Mouse (Mus musculus) forebrain, embryonic 14.5 days (tissue): ENCODE data around the gene Haus7. TPM values are rescaled to one million over a fixed set of nuclear protein-coding genes. Genes with fewer than 3 reads are reported as not detected.
"Not testable (repeated sequence)": the region's sequence is repeated elsewhere in the genome, so short reads cannot be mapped to it uniquely, and the experiment has no call there.

Source experiments
- ATAC-seq: fragments of 200-750 bp; cut with Nextera tagmentation; 2 replicates; pipeline ENCODE4 v1.8.0; 2017; ENCODE audit warnings: mild to moderate bottlenecking, moderate library complexity
- DNase-seq: peaks from one replicate; pipeline ENCODE4 v3.0.0-alpha.2; 2015; ENCODE audit warnings: low spot score
- H3K27ac ChIP-seq: fragments of 300-500 bp; sonication (generic); 2 replicates; pipeline ENCODE4 v1.5.1; 2014; ENCODE audit warnings: low read depth, mild to moderate bottlenecking, control low read depth, low read length, moderate library complexity
- H3K27me3 ChIP-seq: fragments of 300-500 bp; sonication (generic); replicated peaks from 2 replicates; pipeline ENCODE4 v1.6.1; 2014; ENCODE audit warnings: low read length, control low read depth, mixed read lengths; ENCODE audit not compliant: control insufficient read depth, insufficient read depth
- H3K36me3 ChIP-seq: fragments of 300-500 bp; sonication (generic); 2 replicates; pipeline ENCODE4 v1.6.1; 2014; ENCODE audit warnings: low read length, control low read depth; ENCODE audit not compliant: control insufficient read depth, insufficient read depth
- H3K4me1 ChIP-seq: fragments of 300-500 bp; sonication (generic); 2 replicates; pipeline ENCODE4 v1.6.1; 2014; ENCODE audit warnings: antibody characterized with exemption, low read length, control low read depth; ENCODE audit not compliant: control insufficient read depth, insufficient read depth
- H3K4me2 ChIP-seq: fragments of 300-500 bp; sonication (generic); 2 replicates; pipeline ENCODE4 v1.6.1; 2014; ENCODE audit warnings: mild to moderate bottlenecking, control low read depth, low read length
- H3K4me3 ChIP-seq: fragments of 300-500 bp; sonication (generic); 2 replicates; pipeline ENCODE4 v1.5.1; 2014; ENCODE audit warnings: low read depth, low read length, control low read depth
- H3K9ac ChIP-seq: fragments of 300-500 bp; sonication (generic); 2 replicates; pipeline ENCODE4 v1.6.1; 2014; ENCODE audit warnings: mild to moderate bottlenecking, low read length, control low read depth, moderate library complexity
- H3K9me3 ChIP-seq: fragments of 300-500 bp; sonication (generic); replicated peaks from 2 replicates; pipeline ENCODE4 v1.6.1; 2016; ENCODE audit warnings: low read length, control low read depth, mixed read lengths; ENCODE audit not compliant: control insufficient read depth
- WGBS: fragments of 180-500 bp; shearing (Covaris S2); extraction: QIAGEN DNeasy Blood & Tissue Kit; methylation state at CpG from one replicate; pipeline ENCODE4 v1.1.7; 2014; 5-methylcytosine and 5-hydroxymethylcytosine counted together
- polyA plus RNA-seq: library from polyadenylated mRNA; unstranded; fragments of >200 nt; fragmentation: Nextera tagmentation; extraction: Ambion mirVana; gene quantifications from 2 replicates; pipeline ENCODE4 v1.2.1, GENCODE M21; 2014

The Haus7 gene
- polyA plus RNA-seq, 1 experiment from 2014 or later: 64.2 TPM

DNA sequence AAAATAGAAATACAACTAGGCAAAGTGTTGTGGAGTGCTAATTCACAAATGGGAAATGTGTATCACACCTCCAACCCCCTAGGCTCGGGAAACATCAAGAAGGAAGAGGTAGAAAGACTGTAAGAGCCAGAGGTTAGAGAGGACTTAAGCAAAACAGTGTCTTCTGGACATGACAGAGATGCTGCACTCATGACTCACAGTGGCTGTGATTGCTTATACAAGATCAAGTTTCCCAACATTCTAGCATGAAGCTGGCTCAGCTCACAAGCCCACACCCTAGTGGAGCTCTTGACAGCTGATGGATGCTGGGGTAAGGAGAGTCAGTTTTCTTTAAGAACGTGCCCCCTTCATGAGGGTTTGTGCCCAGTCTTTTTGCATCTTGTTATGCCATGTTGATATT, 17.4 kb downstream of the Haus7 start:
- DNase-seq (no peak), ATAC-seq (no peak)
- H3K27me3 ChIP-seq: no peaks in the 10 kb centered on the region
- no peak overlapping the region for H3K4me3 ChIP-seq
- H3K4me2 ChIP-seq: no peak overlapping the region
- peaks cover 15% of the 10 kb centered on the region; the same call in 1 of the 2 replicates for H3K36me3 ChIP-seq
- 74% methylated on average over 2 of the region's 2 CpGs for WGBS
- H3K27ac ChIP-seq: no peak overlapping the region
- no peak overlapping the region for H3K9ac ChIP-seq
- no peaks in the 10 kb centered on the region for H3K4me1 ChIP-seq
- no peaks in the 10 kb centered on the region for H3K9me3 ChIP-seq

DNA sequence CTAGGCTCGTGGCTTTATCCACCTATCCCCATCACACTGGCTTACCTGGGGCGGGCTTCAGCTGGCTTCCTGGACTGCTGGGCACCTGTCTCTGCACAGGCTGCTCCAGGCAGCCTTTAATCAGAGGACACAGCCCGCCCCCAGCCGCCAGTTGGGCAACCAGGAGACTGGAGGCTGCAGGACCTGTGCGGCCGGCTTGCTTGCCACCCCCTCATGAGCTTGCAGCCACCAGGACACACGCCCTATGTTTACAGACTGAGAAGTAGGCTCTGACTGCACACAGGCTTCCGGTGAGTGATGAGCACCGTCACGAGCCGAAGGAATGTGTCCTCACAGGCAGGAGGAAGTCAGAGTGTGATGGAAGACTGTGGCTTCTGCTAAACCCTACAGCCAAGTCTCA, 23.6 kb downstream of the Haus7 start, which contains the start of gene Trex2:
Gene Trex2, minus strand, starts transcription at position 93 of the 400 bp plus-strand sequence.
- no peak within 1 kb of the TSS for H3K27ac ChIP-seq
- H3K27me3 ChIP-seq: no peaks in the 10 kb centered on the region
- no peaks in the 10 kb centered on the region for H3K9me3 ChIP-seq
- WGBS: 78% methylated on average over 11 of the region's 11 CpGs
- no peak within 1 kb of the TSS for H3K9ac ChIP-seq
- peaks cover 9% of the 10 kb centered on the region; the same call in 1 of the 2 replicates for H3K36me3 ChIP-seq
- H3K4me1 ChIP-seq: no peaks in the 10 kb centered on the region
- H3K4me2 ChIP-seq: no peak within 1 kb of the TSS
- ATAC-seq: no peak
- H3K4me3 ChIP-seq: no peak within 1 kb of the TSS
- DNase-seq: no peak

DNA sequence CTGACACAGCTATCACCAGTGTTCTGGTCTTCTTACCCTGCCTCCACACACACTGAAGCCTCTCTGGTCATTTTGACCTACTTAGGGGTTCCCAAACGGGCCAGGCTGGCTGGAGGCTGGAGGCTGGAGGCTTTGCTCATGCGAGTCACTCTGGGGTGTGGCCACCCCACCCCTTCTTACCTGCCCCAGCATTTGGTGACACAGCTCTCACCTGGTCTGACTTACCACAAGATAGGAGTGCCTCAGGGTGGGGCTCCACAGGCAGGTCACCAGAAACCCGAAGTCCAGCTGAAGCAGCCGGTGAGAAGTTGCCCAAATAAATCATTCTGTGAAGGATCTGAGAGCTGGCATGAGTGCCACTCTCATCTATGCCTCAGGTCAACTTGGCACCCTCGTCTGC, 26.0 kb downstream of the Haus7 start:
- 72% methylated on average over 5 of the region's 5 CpGs for WGBS
- H3K27me3 ChIP-seq: no peaks in the 10 kb centered on the region
- H3K4me1 ChIP-seq: no peaks in the 10 kb centered on the region
- peaks cover 9% of the 10 kb centered on the region; the same call in 1 of the 2 replicates for H3K36me3 ChIP-seq
- no peak overlapping the region for H3K4me2 ChIP-seq
- no peak for DNase-seq
- H3K9me3 ChIP-seq: no peaks in the 10 kb centered on the region
- no peak overlapping the region for H3K9ac ChIP-seq
- H3K4me3 ChIP-seq: no peak overlapping the region
- no peak for ATAC-seq
- H3K27ac ChIP-seq: no peak overlapping the region

DNA sequence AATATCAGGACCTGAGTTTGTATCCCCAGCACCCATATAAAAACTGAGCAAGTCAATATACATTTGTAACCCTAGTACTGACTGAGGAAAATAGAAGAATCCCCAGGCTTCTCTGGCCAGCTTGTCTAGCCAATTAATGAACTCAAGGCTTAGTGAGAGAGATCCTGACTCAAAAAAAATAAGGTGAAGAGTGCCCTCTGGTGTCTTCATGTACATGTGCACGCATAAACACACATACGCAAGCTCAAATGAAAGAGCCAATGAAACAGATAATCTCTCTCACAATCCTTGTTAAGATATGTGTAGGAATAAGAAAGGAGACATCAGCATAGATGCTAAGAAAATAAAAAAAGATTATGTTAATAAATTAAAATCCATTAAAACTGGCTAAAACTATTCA, 28.8 kb downstream of the Haus7 start:
- 85% methylated on average over 2 of the region's 2 CpGs for WGBS
- Histone ChIP-seq H3K9me3 (no peaks in the 10 kb centered on the region), H3K27me3 (no peaks in the 10 kb centered on the region), H3K4me3 (no peak overlapping the region), H3K36me3 (no peaks in the 10 kb centered on the region), H3K27ac (no peak overlapping the region), H3K4me1 (no peaks in the 10 kb centered on the region), H3K9ac (no peak overlapping the region), H3K4me2 (no peak overlapping the region)
- DNase-seq: peak; percentile 20
- ATAC-seq: no peak

DNA sequence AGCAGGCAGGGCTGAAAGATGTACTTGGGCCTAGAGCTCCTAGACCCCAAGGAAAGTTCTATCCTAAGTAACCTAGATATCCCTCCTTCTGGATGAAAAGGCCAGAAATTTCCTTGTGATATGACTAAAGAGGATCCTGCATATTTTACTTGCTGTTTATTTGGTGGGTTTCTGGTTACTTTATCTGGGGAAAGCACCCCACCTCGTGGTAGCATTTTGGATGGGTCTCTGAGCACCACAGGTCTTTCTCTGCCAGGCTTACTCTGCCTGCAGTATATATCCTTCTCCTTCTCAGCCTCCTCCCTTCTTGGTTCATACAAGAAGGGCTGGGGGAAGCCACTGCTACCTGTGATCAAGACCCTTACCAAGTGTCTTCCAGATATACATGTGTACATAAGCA, 46.1 kb downstream of the Haus7 start:
- Histone ChIP-seq H3K4me1 (no peaks in the 10 kb centered on the region), H3K9ac (no peak overlapping the region), H3K27ac (no peak overlapping the region), H3K4me2 (no peak overlapping the region), H3K9me3 (no peaks in the 10 kb centered on the region), H3K36me3 (no peaks in the 10 kb centered on the region), H3K27me3 (no peaks in the 10 kb centered on the region), H3K4me3 (no peak overlapping the region)
- WGBS: 32% methylated on average over 1 of the region's 1 CpGs
- DNase-seq (peak; percentile 8), ATAC-seq (no peak)

DNA sequence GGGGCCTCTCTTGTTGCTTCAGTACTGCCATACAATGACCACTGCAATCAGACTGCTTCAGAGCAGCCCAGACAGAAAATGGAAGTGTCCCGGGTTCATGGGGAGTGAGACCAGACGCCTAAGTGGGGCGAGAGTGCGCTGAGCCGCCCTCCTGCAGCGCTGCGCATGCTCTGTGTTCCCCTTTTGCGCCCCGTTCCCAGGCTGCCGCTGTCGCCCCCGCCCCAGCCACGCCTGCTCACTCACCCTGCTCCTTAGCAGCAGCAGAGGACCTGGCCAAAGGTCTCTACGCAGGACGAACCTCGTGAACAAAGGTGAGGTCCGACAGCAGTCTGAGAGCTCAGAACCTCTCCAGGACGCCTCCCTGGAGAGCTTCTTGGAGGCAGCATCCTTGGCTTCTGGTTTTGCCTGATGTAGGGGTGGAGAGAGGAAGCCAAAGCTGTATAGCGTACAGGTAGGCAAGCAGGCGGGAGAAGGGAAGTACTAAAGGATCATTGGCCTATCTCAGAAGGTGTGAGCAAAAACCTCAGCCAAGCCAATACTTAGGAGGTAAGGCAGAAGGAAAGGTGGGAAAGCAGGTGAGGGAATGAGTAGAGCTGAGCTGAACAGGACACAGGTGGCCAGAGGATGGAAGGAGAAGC, 47.8 kb downstream of the Haus7 start, which contains the start of gene Zfp92:
Gene Zfp92, plus strand, starts transcription at position 217 of the 638 bp plus-strand sequence.
- no peaks in the 10 kb centered on the region for H3K4me1 ChIP-seq
- H3K9ac ChIP-seq: 0 out of 2 replicates have a peak within 1 kb of the TSS, but pooled peaks have one; percentile 29
- WGBS: 26% methylated on average over 20 of the region's 20 CpGs
- peak within 1 kb of the TSS; percentile 21 for H3K4me3 ChIP-seq
- no peak for ATAC-seq
- peak within 1 kb of the TSS; percentile 47 for H3K4me2 ChIP-seq
- no peaks in the 10 kb centered on the region for H3K9me3 ChIP-seq
- no peaks in the 10 kb centered on the region for H3K36me3 ChIP-seq
- DNase-seq: peak; percentile 4
- no peak within 1 kb of the TSS for H3K27ac ChIP-seq
- H3K27me3 ChIP-seq: no peaks in the 10 kb centered on the region

DNA sequence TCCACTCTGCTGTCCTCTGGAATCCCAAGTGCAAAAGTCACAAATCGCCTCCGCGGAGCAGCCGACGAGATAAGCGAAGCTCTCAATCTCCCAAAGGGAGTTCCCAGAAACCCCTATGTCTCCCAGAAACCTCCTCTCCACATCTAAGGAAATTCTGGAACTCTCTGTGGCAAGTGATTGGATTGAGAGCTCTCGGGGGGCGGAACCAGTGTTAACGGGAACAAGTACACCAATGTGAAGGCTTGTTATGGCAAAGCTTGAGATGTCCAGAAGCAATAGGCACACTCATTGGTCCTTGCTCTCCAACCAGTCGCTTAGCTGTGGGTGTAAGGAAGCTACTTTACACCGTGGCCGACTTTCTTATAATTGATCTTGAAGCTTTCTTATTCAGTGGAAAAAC, 57.2 kb downstream of the Haus7 start:
- Histone ChIP-seq H3K4me2 (no peak overlapping the region), H3K9ac (no peak overlapping the region), H3K27ac (no peak overlapping the region), H3K9me3 (no peaks in the 10 kb centered on the region), H3K27me3 (no peaks in the 10 kb centered on the region), H3K36me3 (no peaks in the 10 kb centered on the region), H3K4me1 (no peaks in the 10 kb centered on the region), H3K4me3 (no peak overlapping the region)
- ATAC-seq: no peak
- no peak for DNase-seq
- WGBS: 90% methylated on average over 12 of the region's 12 CpGs

DNA sequence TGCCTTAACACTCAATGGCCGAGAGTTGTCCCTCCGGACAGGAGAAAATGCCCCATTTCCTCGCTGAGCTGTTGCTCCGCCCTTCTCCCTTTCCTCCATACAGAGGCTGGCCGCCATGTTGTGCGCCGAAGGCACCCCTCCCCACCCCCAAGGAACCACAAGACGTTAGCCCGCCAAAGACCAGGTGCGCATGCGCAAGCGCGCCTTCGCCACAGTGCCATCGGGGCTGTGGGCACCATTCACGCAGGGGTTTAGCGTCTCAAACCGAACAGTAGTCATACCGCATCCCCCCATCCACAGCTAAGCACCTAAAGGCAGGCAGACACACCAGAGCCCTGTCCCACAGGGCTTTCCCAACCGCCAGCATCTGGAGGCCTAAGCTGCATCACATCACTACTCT, 57.9 kb downstream of the Haus7 start:
- no peak overlapping the region for H3K4me2 ChIP-seq
- no peak for ATAC-seq
- H3K4me1 ChIP-seq: no peaks in the 10 kb centered on the region
- H3K27ac ChIP-seq: no peak overlapping the region
- WGBS: 90% methylated on average over 20 of the region's 20 CpGs
- H3K27me3 ChIP-seq: no peaks in the 10 kb centered on the region
- no peak overlapping the region for H3K9ac ChIP-seq
- no peaks in the 10 kb centered on the region for H3K36me3 ChIP-seq
- H3K9me3 ChIP-seq: no peaks in the 10 kb centered on the region
- no peak for DNase-seq
- no peak overlapping the region for H3K4me3 ChIP-seq

DNA sequence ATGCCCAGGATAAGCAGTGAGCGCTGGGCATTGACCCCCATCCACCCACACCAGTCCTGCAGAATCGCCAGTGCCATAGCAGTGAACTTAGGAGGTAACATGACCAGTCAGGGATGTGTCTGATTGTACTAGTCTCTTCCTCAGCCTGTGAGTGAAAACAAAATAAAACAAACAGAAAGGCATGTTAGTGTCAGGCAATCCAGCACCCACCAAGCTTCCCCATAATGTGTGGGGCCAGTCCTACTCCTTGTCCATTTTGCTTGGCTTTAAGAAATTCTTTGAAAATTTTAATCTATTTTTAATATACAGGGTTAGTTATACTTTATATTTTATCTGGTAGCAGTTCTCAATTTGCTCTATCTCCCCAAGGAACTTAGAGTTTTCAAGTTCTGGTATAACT, 60.2 kb downstream of the Haus7 start, which contains the start of gene Gm18336:
Gene Gm18336, minus strand, starts transcription at position 101 of the 400 bp plus-strand sequence.
- DNase-seq, H3K27ac ChIP-seq, H3K27me3 ChIP-seq, H3K9me3 ChIP-seq, H3K9ac ChIP-seq, H3K4me2 ChIP-seq, ATAC-seq, H3K4me3 ChIP-seq, H3K4me1 ChIP-seq, H3K36me3 ChIP-seq: not testable (repeated sequence)
- WGBS: 90% methylated on average over 2 of the region's 2 CpGs
